Mouse (Mus musculus): ENCODE results near the gene Scamp2. TPM values are rescaled to one million over a fixed set of nuclear protein-coding genes. Genes with fewer than 3 reads are reported as not detected.

Gene Scamp2
- total RNA-seq, 1 experiment: 51.7 TPM

GRCm38 (mm10) chr9:57562896-57563372 is 2.2 kb downstream of the Scamp2 start:
- no peak for DNase-seq (ENCODE audit: low read depth, low spot score)
- Histone ChIP-seq H3K9me3 (ENCODE audit: control insufficient read depth, insufficient read depth, low read depth, low read length) (no peaks in the 10 kb centered on the region), H3K4me3 (ENCODE audit: insufficient read depth in 1 of 2, low read depth in 1 of 2, low read length in 2 of 2, poor library complexity in 1 of 2, severe bottlenecking in 1 of 2) (no peak overlapping the region), H3K9ac (ENCODE audit: insufficient read depth, low read depth, low read length, poor library complexity, severe bottlenecking) (no peak overlapping the region), H3K27ac (ENCODE audit: insufficient read depth, low read depth, low read length, poor library complexity, severe bottlenecking) (no peak overlapping the region), H3K4me1 (ENCODE audit: control insufficient read depth in 2 of 2, insufficient read depth in 2 of 2, low read length in 2 of 2, poor library complexity in 1 of 2) (peaks cover 0 to 13% of the 10 kb centered on the region in 2 experiments; a peak in 1 of 4 replicates), H3K36me3 (ENCODE audit: control insufficient read depth, insufficient read depth, low read length, poor library complexity, severe bottlenecking) (peaks cover 1% of the 10 kb centered on the region; the same call in 1 of the 2 replicates)
- TF ChIP-seq CHD2 (IDR thresholded peaks at IDR 0.05; ENCODE audit: low read depth, low read length) (no peak), ZC3H11A (IDR thresholded peaks at IDR 0.05; ENCODE audit: borderline replicate concordance, low read depth, low read length) (no peak), HCFC1 (IDR thresholded peaks at IDR 0.05; ENCODE audit: borderline replicate concordance, insufficient read depth, low read length) (no peak), ZNF384 (IDR thresholded peaks at IDR 0.05; ENCODE audit: low read depth, low read length) (no peak), MAFK (IDR thresholded peaks at IDR 0.05; ENCODE audit: insufficient read depth, low read depth, low read length) (no peak)
- in situ Hi-C loops (cut with MboI; ENCODE audit: low sequenced_read_pairs in 2 of 2, unreplicated experiment in 2 of 2): no loop called here

- Histone ChIP-seq H3K27ac (ENCODE audit: insufficient read depth, low read depth, low read length, poor library complexity, severe bottlenecking) (no peak overlapping the region), H3K4me3 (ENCODE audit: insufficient read depth in 1 of 2, low read depth in 1 of 2, low read length in 2 of 2, poor library complexity in 1 of 2, severe bottlenecking in 1 of 2) (no peak overlapping the region), H3K4me1 (ENCODE audit: control insufficient read depth in 2 of 2, insufficient read depth in 2 of 2, low read length in 2 of 2, poor library complexity in 1 of 2) (peaks cover 2 to 18% of the 10 kb centered on the region in 2 experiments; a peak in 1 of 4 replicates), H3K9ac (ENCODE audit: insufficient read depth, low read depth, low read length, poor library complexity, severe bottlenecking) (no peak overlapping the region), H3K36me3 (ENCODE audit: control insufficient read depth, insufficient read depth, low read length, poor library complexity, severe bottlenecking) (peaks cover 10% of the 10 kb centered on the region; the same call in 1 of the 2 replicates), H3K9me3 (ENCODE audit: control insufficient read depth, insufficient read depth, low read depth, low read length) (no peaks in the 10 kb centered on the region)
- DNase-seq (ENCODE audit: low read depth, low spot score): no peak
- in situ Hi-C loops (cut with MboI; ENCODE audit: low sequenced_read_pairs in 2 of 2, unreplicated experiment in 2 of 2): no loop called here
- TF ChIP-seq CHD2 (IDR thresholded peaks at IDR 0.05; ENCODE audit: low read depth, low read length) (no peak), ZNF384 (IDR thresholded peaks at IDR 0.05; ENCODE audit: low read depth, low read length) (no peak), HCFC1 (IDR thresholded peaks at IDR 0.05; ENCODE audit: borderline replicate concordance, insufficient read depth, low read length) (no peak), MAFK (IDR thresholded peaks at IDR 0.05; ENCODE audit: insufficient read depth, low read depth, low read length) (no peak), ZC3H11A (IDR thresholded peaks at IDR 0.05; ENCODE audit: borderline replicate concordance, low read depth, low read length) (no peak)
Measured at GRCm38 (mm10) chr9:57564609-57565008, 3.9 kb downstream of the Scamp2 start.

- Histone ChIP-seq H3K9ac (ENCODE audit: insufficient read depth, low read depth, low read length, poor library complexity, severe bottlenecking) (no peak overlapping the region; the same call in 1 of the 2 replicates), H3K4me3 (ENCODE audit: insufficient read depth in 1 of 2, low read depth in 1 of 2, low read length in 2 of 2, poor library complexity in 1 of 2, severe bottlenecking in 1 of 2) (no peak overlapping the region), H3K4me1 (ENCODE audit: control insufficient read depth in 2 of 2, insufficient read depth in 2 of 2, low read length in 2 of 2, poor library complexity in 1 of 2) (peaks cover 2 to 18% of the 10 kb centered on the region in 2 experiments; a peak in 1 of 4 replicates), H3K27ac (ENCODE audit: insufficient read depth, low read depth, low read length, poor library complexity, severe bottlenecking) (no peak overlapping the region), H3K36me3 (ENCODE audit: control insufficient read depth, insufficient read depth, low read length, poor library complexity, severe bottlenecking) (peaks cover 10% of the 10 kb centered on the region; the same call in 1 of the 2 replicates), H3K9me3 (ENCODE audit: control insufficient read depth, insufficient read depth, low read depth, low read length) (no peaks in the 10 kb centered on the region)
- in situ Hi-C loops (cut with MboI; ENCODE audit: low sequenced_read_pairs in 2 of 2, unreplicated experiment in 2 of 2): no loop called here
- no peak for DNase-seq (ENCODE audit: low read depth, low spot score)
- TF ChIP-seq ZNF384 (IDR thresholded peaks at IDR 0.05; ENCODE audit: low read depth, low read length): no peak
- TF ChIP-seq HCFC1 (IDR thresholded peaks at IDR 0.05; ENCODE audit: borderline replicate concordance, insufficient read depth, low read length): no peak
- no peak for TF ChIP-seq ZC3H11A (IDR thresholded peaks at IDR 0.05; ENCODE audit: borderline replicate concordance, low read depth, low read length)
- TF ChIP-seq CHD2 (IDR thresholded peaks at IDR 0.05; ENCODE audit: low read depth, low read length): no peak
- no peak for TF ChIP-seq MAFK (IDR thresholded peaks at IDR 0.05; ENCODE audit: insufficient read depth, low read depth, low read length)
Measured at GRCm38 (mm10) chr9:57565741-57566221, 5.0 kb downstream of the Scamp2 start.

- Histone ChIP-seq H3K4me3 (ENCODE audit: insufficient read depth in 1 of 2, low read depth in 1 of 2, low read length in 2 of 2, poor library complexity in 1 of 2, severe bottlenecking in 1 of 2) (no peak overlapping the region), H3K9ac (ENCODE audit: insufficient read depth, low read depth, low read length, poor library complexity, severe bottlenecking) (no peak overlapping the region), H3K4me1 (ENCODE audit: control insufficient read depth in 2 of 2, insufficient read depth in 2 of 2, low read length in 2 of 2, poor library complexity in 1 of 2) (peaks cover 2 to 15% of the 10 kb centered on the region in 2 experiments; a peak in 1 of 4 replicates), H3K36me3 (ENCODE audit: control insufficient read depth, insufficient read depth, low read length, poor library complexity, severe bottlenecking) (peaks cover 10% of the 10 kb centered on the region; the same call in 1 of the 2 replicates), H3K27ac (ENCODE audit: insufficient read depth, low read depth, low read length, poor library complexity, severe bottlenecking) (no peak overlapping the region), H3K9me3 (ENCODE audit: control insufficient read depth, insufficient read depth, low read depth, low read length) (no peaks in the 10 kb centered on the region)
- TF ChIP-seq HCFC1 (IDR thresholded peaks at IDR 0.05; ENCODE audit: borderline replicate concordance, insufficient read depth, low read length) (no peak), MAFK (IDR thresholded peaks at IDR 0.05; ENCODE audit: insufficient read depth, low read depth, low read length) (no peak), ZNF384 (IDR thresholded peaks at IDR 0.05; ENCODE audit: low read depth, low read length) (no peak)
- no peak for DNase-seq (ENCODE audit: low read depth, low spot score)
- in situ Hi-C loops (cut with MboI; ENCODE audit: low sequenced_read_pairs in 2 of 2, unreplicated experiment in 2 of 2): no loop called here
Measured at GRCm38 (mm10) chr9:57566846-57567245, 6.1 kb downstream of the Scamp2 start.

Measured in ES-E14 (cell line).